Mouse (Mus musculus) hindbrain, embryonic 11.5 days (tissue): Measurements from ENCODE around the gene Zfp467. TPM values are rescaled to one million over a fixed set of nuclear protein-coding genes. Genes with fewer than 3 reads are reported as not detected.

ENCODE experiments used
- ATAC-seq: fragments of 200-750 bp; cut with Nextera tagmentation; 2 replicates; pipeline ENCODE4 v1.8.0; 2017; ENCODE audit warnings: mild to moderate bottlenecking, moderate TSS enrichment, moderate library complexity; ENCODE audit not compliant: low FRiP score
- DNase-seq: peaks from one replicate; pipeline ENCODE4 v3.0.0-alpha.2; 2015; ENCODE audit warnings: low spot score
- H3K27ac ChIP-seq: fragments of 300-500 bp; sonication (generic); 2 replicates; pipeline ENCODE4 v1.5.1; 2014; ENCODE audit warnings: mild to moderate bottlenecking, low read depth, low read length
- H3K27me3 ChIP-seq: fragments of 300-500 bp; sonication (generic); 2 replicates; pipeline ENCODE4 v1.6.1; 2014; ENCODE audit warnings: mild to moderate bottlenecking, low read length, moderate library complexity, mixed read lengths; ENCODE audit not compliant: control insufficient read depth, insufficient read depth
- H3K36me3 ChIP-seq: fragments of 300-500 bp; sonication (generic); 2 replicates; pipeline ENCODE4 v1.6.1; 2014; ENCODE audit warnings: mild to moderate bottlenecking, low read length, moderate library complexity, mixed read lengths; ENCODE audit not compliant: control insufficient read depth, insufficient read depth
- H3K4me1 ChIP-seq: fragments of 300-500 bp; sonication (generic); replicated peaks from 2 replicates; pipeline ENCODE4 v1.6.1; 2014; ENCODE audit warnings: low read length, mixed read lengths; ENCODE audit not compliant: control insufficient read depth, insufficient read depth
- H3K4me2 ChIP-seq: fragments of 300-500 bp; sonication (generic); replicated peaks from 2 replicates; pipeline ENCODE4 v1.6.1; 2014; ENCODE audit warnings: mild to moderate bottlenecking, low read depth, low read length
- H3K4me3 ChIP-seq: fragments of 300-500 bp; sonication (generic); 2 replicates; pipeline ENCODE4 v1.5.1; 2014; ENCODE audit warnings: low read depth, low read length
- H3K9ac ChIP-seq: fragments of 300-500 bp; sonication (generic); 2 replicates; pipeline ENCODE4 v1.6.1; 2014; ENCODE audit warnings: low read depth, low read length
- H3K9me3 ChIP-seq: fragments of 300-500 bp; sonication (generic); 2 replicates; pipeline ENCODE4 v1.6.1; 2016; ENCODE audit warnings: low read length; ENCODE audit not compliant: control insufficient read depth
- WGBS: fragments of 180-500 bp; shearing (Covaris S2); extraction: QIAGEN DNeasy Blood & Tissue Kit; methylation state at CpG from one replicate; pipeline ENCODE4 v1.1.7; 2014; 5-methylcytosine and 5-hydroxymethylcytosine counted together
- polyA plus RNA-seq: library from polyadenylated mRNA; unstranded; fragments of >200 nt; fragmentation: Nextera tagmentation; extraction: Ambion mirVana; gene quantifications from 2 replicates; pipeline ENCODE4 v1.2.1, GENCODE M21; 2014

Gene Zfp467
- polyA plus RNA-seq, 1 experiment from 2014 or later: 14.9 TPM

DNA sequence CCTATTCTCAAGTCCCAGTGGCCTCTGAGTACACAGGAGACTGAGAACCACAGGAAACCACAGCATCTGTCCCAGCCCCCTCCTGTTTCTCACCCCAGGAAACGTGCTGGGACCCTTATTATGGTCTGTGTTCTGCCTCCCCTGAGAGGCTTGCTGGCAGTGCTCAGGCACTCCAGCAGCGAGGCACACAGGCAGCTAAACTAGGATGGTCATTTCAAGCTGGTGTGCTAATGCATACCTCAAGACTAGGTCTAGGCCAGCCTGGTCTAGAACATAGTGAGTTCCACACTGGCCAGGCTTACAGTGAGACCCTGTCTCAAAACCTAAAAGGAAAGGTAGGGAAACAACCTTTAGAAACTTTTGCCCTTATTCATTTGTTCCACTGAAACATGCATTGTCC is 25.0 kb downstream of the Zfp467 start:
- ATAC-seq: no peak
- H3K9me3 ChIP-seq: no peaks in the 10 kb centered on the region
- H3K4me3 ChIP-seq: no peak overlapping the region
- no peaks in the 10 kb centered on the region; the same call in 1 of the 2 replicates for H3K4me1 ChIP-seq
- no peak overlapping the region for H3K9ac ChIP-seq
- H3K27me3 ChIP-seq: no peaks in the 10 kb centered on the region
- no peak overlapping the region for H3K4me2 ChIP-seq
- DNase-seq: no peak
- 0 out of 2 replicates have a peak, but pooled peaks cover 3% of the 10 kb centered on the region for H3K36me3 ChIP-seq
- 21% methylated on average over 2 of the region's 2 CpGs for WGBS
- H3K27ac ChIP-seq: no peak overlapping the region

DNA sequence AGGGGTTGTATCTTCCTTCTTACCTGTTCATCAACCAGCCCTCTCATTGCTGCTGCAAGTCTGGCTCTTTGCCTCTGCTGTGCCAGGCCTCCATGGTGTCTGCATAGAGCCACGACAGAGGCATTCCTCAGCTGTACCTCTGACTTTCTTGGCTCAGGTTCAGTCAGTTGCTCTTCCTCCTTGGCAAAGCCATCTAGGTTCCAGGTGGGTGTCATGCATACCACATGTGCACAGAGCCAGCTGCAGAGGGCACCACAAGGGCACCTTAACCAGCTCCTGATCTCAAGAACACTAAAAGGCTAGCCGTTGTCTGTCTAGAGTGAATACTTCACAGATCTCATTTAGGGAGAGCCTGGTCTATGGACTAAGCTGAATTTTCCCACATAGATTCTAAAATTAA is 29.1 kb downstream of the Zfp467 start:
- no peak for ATAC-seq
- H3K4me3 ChIP-seq: no peak overlapping the region
- H3K9ac ChIP-seq: no peak overlapping the region
- no peaks in the 10 kb centered on the region for H3K27me3 ChIP-seq
- no peak for DNase-seq
- peaks cover 13% of the 10 kb centered on the region for H3K36me3 ChIP-seq
- H3K27ac ChIP-seq: no peak overlapping the region
- H3K4me2 ChIP-seq: no peak overlapping the region
- no peaks in the 10 kb centered on the region; the same call in 1 of the 2 replicates for H3K4me1 ChIP-seq
- no peaks in the 10 kb centered on the region for H3K9me3 ChIP-seq
- WGBS: 90% methylated on average over 2 of the region's 2 CpGs

DNA sequence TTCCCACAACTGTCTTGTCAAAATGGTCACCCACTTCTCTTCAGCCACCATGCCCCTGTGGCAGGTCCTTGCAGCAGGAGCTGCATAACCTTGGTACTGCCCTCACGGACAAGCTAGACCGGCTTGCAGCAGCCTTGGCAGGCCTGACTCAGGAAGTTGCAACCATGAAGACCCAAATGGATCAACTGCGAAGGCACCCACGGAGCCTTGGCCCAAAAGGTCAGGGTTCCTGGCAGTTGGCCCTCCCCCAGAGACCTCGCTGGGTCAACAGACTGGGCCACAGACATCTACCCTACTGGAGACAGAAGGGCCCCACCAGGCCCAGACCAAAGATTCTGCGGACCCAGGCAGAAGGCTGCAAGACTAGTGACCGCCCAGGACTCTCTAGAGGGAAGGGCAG is 30.0 kb downstream of the Zfp467 start:
- no peaks in the 10 kb centered on the region; the same call in 1 of the 2 replicates for H3K4me1 ChIP-seq
- no peak for ATAC-seq
- no peak for DNase-seq
- H3K9ac ChIP-seq: no peak overlapping the region
- no peaks in the 10 kb centered on the region for H3K9me3 ChIP-seq
- H3K4me2 ChIP-seq: no peak overlapping the region
- H3K36me3 ChIP-seq: peaks cover 17% of the 10 kb centered on the region
- no peak overlapping the region for H3K27ac ChIP-seq
- no peaks in the 10 kb centered on the region for H3K27me3 ChIP-seq
- 96% methylated on average over 7 of the region's 7 CpGs for WGBS
- H3K4me3 ChIP-seq: no peak overlapping the region

DNA sequence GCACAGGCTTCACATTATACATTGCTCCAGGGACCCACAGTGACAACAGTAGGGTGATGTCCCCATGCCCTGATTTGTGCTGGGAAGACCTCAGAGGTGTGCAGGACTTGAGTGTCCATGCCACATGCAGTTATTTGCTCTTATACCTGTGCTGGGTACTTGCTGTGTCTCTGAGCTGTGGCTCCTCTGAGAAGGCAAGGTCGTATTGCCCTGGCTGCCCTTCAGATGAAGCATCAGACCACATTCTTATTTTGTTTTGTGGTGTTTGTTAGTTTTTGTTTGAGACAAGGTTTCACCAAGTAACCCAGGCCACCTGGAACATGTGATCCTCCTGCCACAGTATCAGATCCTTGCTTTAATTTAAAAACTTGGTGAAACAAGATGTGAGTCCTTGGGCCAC is 30.7 kb downstream of the Zfp467 start:
- Histone ChIP-seq H3K9ac (no peak overlapping the region), H3K9me3 (no peaks in the 10 kb centered on the region), H3K27me3 (no peaks in the 10 kb centered on the region), H3K36me3 (peaks cover 18% of the 10 kb centered on the region), H3K27ac (no peak overlapping the region), H3K4me1 (no peaks in the 10 kb centered on the region), H3K4me2 (no peak overlapping the region), H3K4me3 (no peak overlapping the region)
- DNase-seq (no peak), ATAC-seq (no peak)
- 86% methylated on average over 1 of the region's 1 CpGs for WGBS

DNA sequence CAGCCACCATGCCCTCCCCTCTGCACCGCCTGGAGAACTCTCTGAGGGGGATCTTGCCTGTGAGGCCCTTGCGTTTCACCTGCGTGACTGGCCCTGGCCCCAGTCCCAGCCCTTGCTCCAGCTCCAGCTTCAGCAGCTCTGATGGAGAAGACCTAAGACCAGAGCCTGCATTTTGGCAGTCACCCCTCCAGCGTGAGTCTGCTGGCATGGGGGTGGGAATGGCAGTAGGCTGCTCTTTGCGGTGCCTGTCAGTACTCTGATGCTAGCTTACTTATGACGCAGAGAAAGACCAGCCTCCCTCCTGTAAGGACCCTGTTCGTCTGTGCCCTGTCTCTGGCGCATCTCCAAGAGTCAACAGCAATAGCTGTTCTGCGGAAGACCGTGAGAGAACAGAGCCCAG is 32.5 kb downstream of the Zfp467 start:
- Histone ChIP-seq H3K9ac (no peak overlapping the region), H3K36me3 (peaks cover 24% of the 10 kb centered on the region), H3K27me3 (no peaks in the 10 kb centered on the region), H3K9me3 (no peaks in the 10 kb centered on the region), H3K4me3 (no peak overlapping the region), H3K4me1 (no peaks in the 10 kb centered on the region), H3K4me2 (no peak overlapping the region), H3K27ac (no peak overlapping the region)
- no peak for ATAC-seq
- DNase-seq: no peak
- 92% methylated on average over 10 of the region's 10 CpGs for WGBS

GRCm38 (mm10) chr6:48412662-48413061 is 33.0 kb downstream of the Zfp467 start:
- DNase-seq (no peak), ATAC-seq (no peak)
- Histone ChIP-seq H3K27me3 (no peaks in the 10 kb centered on the region), H3K9me3 (no peaks in the 10 kb centered on the region), H3K4me3 (no peak overlapping the region), H3K27ac (no peak overlapping the region), H3K9ac (no peak overlapping the region), H3K4me1 (no peaks in the 10 kb centered on the region), H3K4me2 (no peak overlapping the region), H3K36me3 (peaks cover 24% of the 10 kb centered on the region)
- WGBS: 87% methylated on average over 3 of the region's 3 CpGs

DNA sequence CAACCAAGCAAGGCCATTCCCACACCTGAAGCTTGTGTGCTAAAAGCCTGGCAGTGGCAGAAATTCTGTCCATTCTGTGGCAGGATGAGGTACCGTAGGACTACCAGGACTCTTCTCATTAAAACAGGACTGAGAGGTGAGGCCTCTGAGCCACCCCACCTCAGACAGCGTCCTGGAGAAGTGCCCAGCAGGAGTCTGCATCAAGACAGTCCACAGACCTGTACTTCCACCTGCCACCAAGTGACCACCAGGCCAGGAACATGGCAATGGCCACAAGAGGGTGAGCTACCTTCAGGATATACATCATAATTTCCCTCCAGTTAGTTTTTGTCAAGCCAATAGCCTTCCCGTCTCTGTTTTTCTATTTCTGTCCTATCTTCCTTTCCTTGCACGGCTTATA is 33.5 kb downstream of the Zfp467 start:
- Histone ChIP-seq H3K4me2 (no peak overlapping the region), H3K4me1 (no peaks in the 10 kb centered on the region), H3K9me3 (no peaks in the 10 kb centered on the region), H3K27ac (no peak overlapping the region), H3K4me3 (no peak overlapping the region), H3K36me3 (peaks cover 24% of the 10 kb centered on the region), H3K9ac (no peak overlapping the region), H3K27me3 (no peaks in the 10 kb centered on the region)
- DNase-seq: no peak
- WGBS: 94% methylated on average over 4 of the region's 4 CpGs
- no peak for ATAC-seq

- Histone ChIP-seq H3K27ac (no peak overlapping the region), H3K27me3 (no peaks in the 10 kb centered on the region), H3K9ac (no peak overlapping the region), H3K4me3 (no peak overlapping the region), H3K9me3 (no peaks in the 10 kb centered on the region), H3K4me2 (no peak overlapping the region), H3K4me1 (no peaks in the 10 kb centered on the region), H3K36me3 (peaks cover 22% of the 10 kb centered on the region)
- DNase-seq (no peak), ATAC-seq (no peak)
- WGBS: 88% methylated on average over 6 of the region's 6 CpGs
Measured at GRCm38 (mm10) chr6:48411193-48412092, 34.2 kb downstream of the Zfp467 start.

DNA sequence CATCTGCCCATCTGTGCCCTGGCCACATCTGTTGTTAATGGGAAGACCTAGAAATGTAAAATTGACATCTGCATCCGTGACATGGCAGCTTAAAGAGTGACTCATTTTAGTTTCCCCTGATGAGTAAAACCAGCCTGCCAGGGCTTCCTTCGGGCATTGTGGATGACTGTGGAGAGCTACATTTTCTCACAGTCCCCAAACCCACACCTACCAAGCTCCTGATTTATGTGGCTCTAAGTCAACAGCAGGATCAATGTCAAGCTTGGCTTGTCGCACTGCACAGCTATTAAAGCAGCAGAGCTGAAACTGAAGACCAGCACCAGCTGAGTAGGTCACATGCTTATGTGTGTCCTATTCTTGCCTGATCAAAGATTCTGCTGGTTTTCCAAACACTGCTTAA is 35.1 kb downstream of the Zfp467 start:
- no peak for DNase-seq
- Histone ChIP-seq H3K9me3 (no peaks in the 10 kb centered on the region), H3K4me1 (no peaks in the 10 kb centered on the region), H3K27me3 (no peaks in the 10 kb centered on the region), H3K9ac (no peak overlapping the region), H3K4me2 (no peak overlapping the region), H3K27ac (no peak overlapping the region), H3K4me3 (no peak overlapping the region), H3K36me3 (peaks cover 21% of the 10 kb centered on the region)
- ATAC-seq: no peak
- 92% methylated on average over 3 of the region's 3 CpGs for WGBS
